Mouse (Mus musculus): ENCODE measurements around the gene Surf4.
"Not testable (repeated sequence)": the region's sequence is repeated elsewhere in the genome, so short reads cannot be mapped to it uniquely, and the experiment has no call there.

Surf4 gene

DNA sequence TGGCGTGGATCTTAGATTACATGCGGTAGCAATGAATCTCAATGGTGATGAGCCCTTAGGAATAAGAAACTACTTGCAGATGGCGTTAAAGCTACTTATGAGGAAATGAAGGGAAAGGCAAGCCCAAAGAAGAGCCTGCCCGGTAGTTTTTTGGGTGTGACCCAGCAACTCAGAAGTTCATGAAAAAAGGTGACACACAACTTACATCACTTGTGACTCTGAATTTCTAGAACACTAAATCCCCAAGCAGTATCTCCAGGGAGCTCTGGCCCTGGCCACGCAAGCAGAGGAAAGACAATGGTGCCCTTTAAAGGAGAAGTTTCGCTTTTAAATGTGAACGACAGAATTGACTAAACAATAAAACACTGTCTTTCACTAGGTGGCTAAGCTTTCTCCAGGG lies 30.4 kb downstream of the Surf4 start:
- in situ Hi-C loops (cut with MseI, MboI), result loop anchor here in 1 of 2 experiments (10.0 kb wide), 1 partner anchor 259 kb away; no protein-coding TSS in a partner anchor

DNA sequence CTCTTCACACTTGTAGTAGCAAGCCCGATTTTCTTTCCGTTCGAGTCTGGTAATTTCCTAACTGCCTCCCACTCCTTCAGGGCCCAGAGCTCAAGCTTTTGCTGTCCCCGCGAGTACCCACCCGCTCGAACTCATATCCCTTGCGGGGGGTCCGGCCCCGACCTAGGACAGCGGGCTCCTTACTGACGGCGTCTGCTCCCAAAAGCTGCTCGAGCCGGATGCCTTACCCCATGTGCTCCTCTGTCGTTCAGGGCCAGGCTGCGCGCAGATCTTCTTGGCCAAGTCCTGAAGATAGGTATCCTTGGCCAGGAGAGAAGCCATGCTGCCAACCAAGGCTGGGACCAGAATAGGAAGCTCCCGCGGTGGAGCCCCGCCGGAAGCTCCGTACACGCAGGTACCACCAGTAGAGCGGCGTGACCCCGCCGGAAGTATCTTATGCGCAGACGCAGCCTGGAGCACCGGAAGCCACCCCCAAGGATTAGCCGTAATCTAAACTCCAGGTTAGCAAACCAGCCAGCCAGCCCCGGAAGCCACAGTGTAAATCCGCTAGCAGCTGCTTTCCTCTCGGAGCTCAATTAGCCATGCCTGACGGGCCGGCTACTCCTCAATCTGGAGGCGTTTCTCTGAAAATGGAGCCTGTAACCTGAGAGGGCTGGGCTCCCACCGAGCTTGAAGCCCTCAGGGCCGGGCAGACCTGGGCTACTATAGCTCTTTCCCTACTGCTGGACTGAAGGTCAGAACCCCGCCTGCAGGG lies 31.1 kb downstream of the Surf4 start, which contains the start of gene Surf6:
Surf6 (minus strand) TSS at position 413 of the 754 bp plus-strand sequence.
- in situ Hi-C loops (cut with MseI, MboI), result loop anchor here in 1 of 2 experiments (10.0 kb wide), 1 partner anchor 258 kb away; no protein-coding TSS in a partner anchor

DNA sequence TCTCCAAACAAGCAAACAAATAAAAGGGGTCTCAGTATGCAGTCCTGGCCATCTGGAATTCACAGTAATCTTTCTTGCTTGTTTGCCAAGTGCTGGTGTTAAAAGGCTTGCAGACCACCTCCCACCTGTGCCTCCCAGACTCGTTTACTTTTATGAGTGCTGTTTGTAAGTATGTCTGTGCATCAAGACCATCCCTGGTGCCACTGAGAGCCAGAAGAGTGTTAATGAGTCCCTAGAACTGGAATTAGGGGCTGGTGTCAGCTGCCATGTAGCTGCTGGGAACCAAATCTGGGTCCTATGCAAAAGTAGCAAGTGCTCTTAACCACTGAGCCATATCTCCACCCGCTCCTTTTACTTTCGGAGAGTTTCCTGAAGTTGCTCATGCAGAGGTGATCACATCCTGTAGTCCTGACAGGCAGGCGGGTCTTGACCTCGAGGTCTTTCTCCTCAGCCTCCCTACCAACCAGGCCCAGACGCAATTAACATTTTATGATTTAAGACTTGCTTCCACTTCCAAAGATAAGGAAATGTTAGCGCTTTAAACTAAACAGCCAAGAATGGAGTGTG lies 31.8 kb downstream of the Surf4 start:
- in situ Hi-C loops (cut with MseI, MboI), result loop anchor here in 1 of 2 experiments (10.0 kb wide), 1 partner anchor 257 kb away; no protein-coding TSS in a partner anchor

DNA sequence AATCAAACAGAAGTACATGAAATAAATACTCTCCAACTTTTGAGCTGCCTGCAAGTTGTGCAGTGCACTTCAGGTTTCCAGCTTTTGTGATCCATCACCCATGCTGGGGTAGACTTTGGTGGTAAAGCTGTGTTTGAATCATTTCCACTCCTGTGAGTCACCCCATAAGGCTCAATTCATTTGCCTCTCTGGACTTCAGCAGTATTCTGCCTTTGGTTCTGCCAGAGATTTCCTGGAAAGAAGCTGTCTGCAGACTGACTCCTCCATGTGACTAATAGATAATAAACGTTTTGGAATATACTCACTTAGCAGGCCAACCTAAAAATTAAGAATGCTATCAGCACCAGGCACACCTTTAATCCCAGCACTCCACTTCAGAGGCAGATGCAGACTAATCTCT lies 33.0 kb downstream of the Surf4 start:
- in situ Hi-C loops (cut with MseI, MboI), result loop anchor here in 1 of 2 experiments (10.0 kb wide), 1 partner anchor 256 kb away; no protein-coding TSS in a partner anchor

DNA sequence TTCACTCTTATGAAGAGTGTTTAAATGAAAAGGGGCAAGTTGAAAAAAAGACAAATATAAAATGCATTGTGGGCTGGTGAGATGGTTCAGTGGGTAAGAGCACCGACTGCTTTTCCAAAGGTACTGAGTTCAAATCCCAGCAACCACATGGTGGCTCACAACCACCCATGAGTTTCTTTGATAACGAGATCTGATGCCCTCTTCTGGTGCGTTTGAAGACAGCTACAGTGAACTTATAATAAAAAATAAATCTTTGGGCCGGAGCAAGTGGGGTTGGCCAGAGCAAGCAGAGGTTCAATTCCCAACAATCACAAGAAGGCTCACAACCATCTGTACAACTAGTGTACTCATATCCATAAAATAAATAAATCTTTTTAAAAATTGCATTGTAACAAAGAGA lies 37.8 kb downstream of the Surf4 start:
- in situ Hi-C loops (cut with MseI, MboI), result no loop called here

DNA sequence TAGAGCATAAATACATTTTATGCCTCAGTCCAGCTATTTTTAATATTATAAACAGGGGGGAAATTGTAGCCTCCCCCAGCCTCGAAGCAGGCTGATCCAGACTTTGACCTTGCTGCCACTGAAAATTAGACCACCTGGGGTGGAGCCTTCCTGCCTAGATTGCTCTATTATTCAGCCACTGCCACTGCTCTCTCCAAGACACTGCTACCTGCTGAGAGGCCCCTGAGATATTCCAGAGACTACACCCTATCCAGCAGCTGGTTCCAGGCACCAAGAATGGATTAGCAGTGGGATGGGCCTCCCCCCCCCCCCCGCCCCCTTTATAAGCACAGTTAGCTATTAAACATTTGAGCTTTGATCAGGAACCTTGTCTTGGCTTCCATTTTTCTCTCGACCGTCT lies 47.6 kb downstream of the Surf4 start:
- in situ Hi-C loops (cut with MseI, MboI), result not testable (repeated sequence)

DNA sequence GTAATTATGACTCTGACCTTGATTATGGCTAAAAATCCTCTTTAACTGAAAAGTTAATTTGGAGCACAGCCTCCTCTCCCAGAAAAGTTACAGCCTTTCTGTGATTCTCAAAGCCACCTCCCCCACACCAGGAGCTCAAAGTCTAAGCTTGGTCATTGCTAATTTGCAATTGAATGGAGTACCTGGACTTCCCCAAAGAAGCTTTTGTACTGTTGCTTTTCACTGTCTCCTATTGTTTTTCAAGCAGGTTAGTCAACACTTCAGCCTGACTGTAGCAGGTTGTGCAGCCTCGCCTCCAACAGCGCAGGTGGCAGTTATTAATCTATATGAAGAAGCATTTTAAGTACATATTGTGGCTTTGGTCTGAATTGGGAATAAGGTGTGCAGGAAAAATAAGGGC lies 48.2 kb downstream of the Surf4 start:
- in situ Hi-C loops (cut with MseI, MboI), result not testable (repeated sequence)

DNA sequence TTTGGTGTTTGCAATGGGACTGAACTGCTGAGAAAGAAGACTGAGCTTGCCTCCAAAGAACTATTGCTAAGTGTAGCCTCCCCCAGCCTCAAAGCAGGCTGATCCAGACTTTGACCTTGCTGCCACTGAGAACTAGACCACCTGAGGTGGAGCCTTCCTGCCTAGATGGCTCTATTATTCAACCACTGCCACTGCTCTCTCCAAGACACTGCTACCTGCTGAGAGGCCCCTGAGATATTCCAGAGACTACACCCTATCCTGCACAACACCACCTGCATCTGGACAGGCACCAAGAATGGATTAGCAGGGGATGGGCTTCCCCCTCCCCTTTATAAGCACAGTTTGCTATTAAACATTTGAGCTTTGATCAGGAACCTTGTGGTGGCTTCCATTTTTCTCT lies 55.2 kb downstream of the Surf4 start:
- in situ Hi-C loops (cut with MseI, MboI), result no loop called here

DNA sequence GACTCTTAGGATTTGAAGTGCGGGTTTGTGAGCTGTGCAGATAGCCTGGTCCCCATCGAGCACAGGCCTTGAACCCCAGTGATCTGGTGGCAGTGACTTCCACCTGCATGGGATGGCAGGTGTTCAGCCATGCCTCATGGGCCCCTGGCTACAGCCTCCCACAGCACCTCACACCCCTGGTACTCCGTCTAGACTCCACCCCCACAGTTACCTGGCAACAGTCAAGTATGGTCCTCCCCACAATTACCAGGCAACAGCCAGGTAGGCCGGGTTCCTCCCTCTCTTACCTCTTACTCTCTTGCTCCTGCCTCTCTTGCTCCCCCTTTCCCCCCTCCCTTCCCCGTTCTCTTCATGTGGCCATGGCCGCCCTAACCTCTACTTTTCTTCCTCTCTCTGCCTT lies 63.1 kb downstream of the Surf4 start:
- in situ Hi-C loops (cut with MseI, MboI), result no loop called here

Data from mouse trophoblast stem cell (cell line).